Mouse (Mus musculus) kidney, adult 2 months (tissue): ENCODE results near the gene Cep152. TPM values are rescaled to one million over a fixed set of nuclear protein-coding genes. Genes with fewer than 3 reads are reported as not detected.

ENCODE experiments used
- DNase-seq: peaks from one replicate; pipeline ENCODE4 v3.0.0; 2021
- H3K27ac ChIP-seq: fragments of 200-500 bp; 2 replicates; pipeline ENCODE4 v1.5.1; 2012; ENCODE audit warnings: low read depth, low read length, control low read depth, inconsistent platforms; ENCODE audit not compliant: insufficient read depth
- H3K27me3 ChIP-seq: fragments of 200-500 bp; replicated peaks from 2 replicates; pipeline ENCODE4 v1.6.1; 2012; ENCODE audit warnings: mild to moderate bottlenecking, moderate library complexity, low read length, inconsistent platforms; ENCODE audit not compliant: control insufficient read depth, insufficient read depth
- H3K36me3 ChIP-seq: fragments of 200-500 bp; 2 replicates; pipeline ENCODE4 v1.6.1; 2012; ENCODE audit warnings: mild to moderate bottlenecking, moderate library complexity, low read length, inconsistent platforms; ENCODE audit not compliant: control insufficient read depth, insufficient read depth
- H3K4me1 ChIP-seq: fragments of 200-500 bp; 2 replicates; pipeline ENCODE4 v1.6.1; 2011; ENCODE audit warnings: low read length; ENCODE audit not compliant: control insufficient read depth, insufficient read depth
- H3K4me3 ChIP-seq: fragments of 200-500 bp; 2 replicates; pipeline ENCODE4 v1.5.1; 2011; ENCODE audit warnings: mild to moderate bottlenecking, low read depth, low read length, control low read depth; ENCODE audit not compliant: insufficient read depth
- CTCF ChIP-seq: fragments of 200-500 bp; conservative IDR thresholded peaks from 2 replicates; pipeline ENCODE4 v1.5.1; 2011; ENCODE audit warnings: low read depth, mild to moderate bottlenecking, control low read depth, low read length, moderate library complexity, mixed read lengths; ENCODE audit not compliant: insufficient read depth, insufficient read length
- POLR2A ChIP-seq: fragments of 200-500 bp; IDR thresholded peaks from one replicate; pipeline ENCODE4 v1.6.1; 2011; ENCODE audit warnings: low read depth, low read length, control low read depth
- WGBS: fragments of 180-500 bp; shearing (Covaris S2); methylation state at CpG from one replicate; pipeline ENCODE4 v1.1.7; 2018; 5-methylcytosine and 5-hydroxymethylcytosine counted together
- polyA plus RNA-seq: library from polyadenylated mRNA; depleted of rRNA; stranded (reverse); fragments of >200 nt; gene quantifications from 2 replicates; pipeline ENCODE4 v1.2.3, GENCODE M21; 2012; rRNA removed

The Cep152 gene
- polyA plus RNA-seq, 1 experiment, result 0.77 TPM

DNA sequence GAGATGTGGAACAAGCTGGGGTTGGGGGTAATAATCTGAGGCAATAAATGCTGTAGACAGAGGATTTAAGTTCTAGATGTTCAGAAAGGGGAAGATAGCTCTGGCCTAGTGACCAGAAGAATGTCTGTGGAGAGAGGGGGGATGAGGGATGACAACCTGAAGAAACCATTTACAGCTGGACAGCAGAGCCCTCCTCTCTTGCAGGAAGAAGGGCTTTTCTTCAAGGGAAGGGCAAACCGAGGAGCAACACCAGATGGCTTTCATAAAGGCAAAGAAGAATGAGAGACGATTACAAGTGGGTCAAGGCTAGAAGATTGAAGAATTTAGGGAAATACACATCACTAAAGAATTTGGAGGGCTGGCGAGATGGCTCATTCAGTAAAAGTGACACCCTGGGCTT lies 110.5 kb downstream of the Cep152 start:
- WGBS, result 77% methylated on average over 3 of the region's 3 CpGs
- DNase-seq, result no peak
- H3K4me3 ChIP-seq, result no peak overlapping the region
- no peaks in the 10 kb centered on the region for H3K27me3 ChIP-seq
- no peaks in the 10 kb centered on the region for H3K36me3 ChIP-seq
- no peaks in the 10 kb centered on the region for H3K4me1 ChIP-seq
- no peak for TF ChIP-seq CTCF
- no peak for TF ChIP-seq POLR2A
- no peak overlapping the region for H3K27ac ChIP-seq

Other genes with a start within 250 kb of the Cep152 start
- gene Gm9913, start 120.0 kb downstream of the Cep152 start, polyA plus RNA-seq, result 0.05 and 0.06 TPM in 2 replicates
- 6.5 and 6.7 TPM in 2 replicates for gene Fbn1, start 117.1 kb downstream of the Cep152 start, polyA plus RNA-seq
- gene Eid1, start 48.0 kb upstream of the Cep152 start, polyA plus RNA-seq, result 12.9 and 19.9 TPM in 2 replicates
- 0.20 and 0.22 TPM in 2 replicates for gene Shc4, start 99.0 kb upstream of the Cep152 start, polyA plus RNA-seq
- 12.6 and 14.6 TPM in 2 replicates for gene Secisbp2l, start 157.8 kb upstream of the Cep152 start, polyA plus RNA-seq
- gene Galk2, start 234.0 kb upstream of the Cep152 start, polyA plus RNA-seq, result 41.9 and 54.7 TPM in 2 replicates
- 11.3 and 17.7 TPM in 2 replicates for gene Cops2, start 234.0 kb upstream of the Cep152 start, polyA plus RNA-seq